Mouse (Mus musculus) lung, postnatal 36 days (tissue): ENCODE results near the gene Steap2.
"Not testable (repeated sequence)": the region's sequence is repeated elsewhere in the genome, so short reads cannot be mapped to it uniquely, and the experiment has no call there.

ENCODE experiments used
- DNase-seq: peaks from one replicate; pipeline ENCODE4 v3.0.0; 2022; ENCODE audit warnings: mixed read lengths

Gene Steap2

DNA sequence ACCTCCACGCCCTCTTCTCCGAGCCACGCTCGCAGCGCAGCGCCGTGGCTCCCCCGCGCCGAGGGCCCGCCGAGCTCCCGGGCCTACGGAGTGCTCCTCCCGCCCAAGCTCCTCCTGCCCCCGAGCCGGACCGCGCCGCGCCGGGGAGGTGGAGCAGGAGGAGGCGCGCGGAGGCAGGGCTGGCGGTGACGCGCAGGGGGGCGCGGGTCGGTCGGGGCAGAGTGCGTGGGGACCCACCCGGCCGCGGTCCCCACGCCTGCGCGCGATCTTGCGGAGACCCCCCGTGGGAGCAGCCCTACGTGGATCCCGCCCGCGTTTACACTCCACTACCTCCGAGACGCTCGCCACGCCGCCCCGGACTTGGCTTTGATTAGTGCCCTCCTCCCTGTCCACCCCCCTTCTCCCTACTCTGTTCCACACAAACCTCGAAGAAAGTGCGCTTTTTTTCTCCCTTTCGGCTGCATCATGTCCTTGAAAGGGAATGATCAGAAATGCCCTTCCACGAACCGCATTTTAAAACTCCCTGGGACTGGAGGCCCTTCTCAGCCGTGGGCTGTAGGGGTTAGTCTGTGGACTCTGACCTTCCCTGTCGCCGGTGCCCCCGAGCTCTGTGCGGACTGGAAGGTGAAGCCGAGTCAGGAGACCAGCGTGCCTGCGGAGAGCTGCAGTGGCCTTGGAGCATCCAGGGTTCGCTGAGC is at the start of gene Steap2:
Steap2 (minus strand) TSS at position 623 of the 698 bp plus-strand sequence.
- DNase-seq, result peak; percentile 38

DNA sequence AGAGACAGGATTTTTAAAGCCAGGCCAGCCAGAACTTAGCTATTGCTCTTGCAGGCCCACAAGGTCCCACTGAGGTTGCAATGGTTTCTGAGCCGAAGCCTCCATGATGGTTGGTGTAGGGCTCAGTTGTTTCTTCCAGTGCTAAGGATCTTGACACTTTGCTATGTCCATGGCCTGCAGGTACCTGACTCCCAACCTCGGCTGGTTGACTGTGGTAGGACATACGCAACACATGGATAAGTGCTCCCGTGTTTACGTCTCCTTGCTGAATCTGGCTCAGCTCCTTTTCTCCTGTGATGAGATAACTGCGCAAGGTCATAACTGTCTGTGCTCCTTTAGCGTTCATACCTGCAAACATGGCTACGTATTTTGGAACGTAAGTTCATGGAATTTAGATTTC is 40.1 kb upstream of the Steap2 start:
- no peak for DNase-seq

DNA sequence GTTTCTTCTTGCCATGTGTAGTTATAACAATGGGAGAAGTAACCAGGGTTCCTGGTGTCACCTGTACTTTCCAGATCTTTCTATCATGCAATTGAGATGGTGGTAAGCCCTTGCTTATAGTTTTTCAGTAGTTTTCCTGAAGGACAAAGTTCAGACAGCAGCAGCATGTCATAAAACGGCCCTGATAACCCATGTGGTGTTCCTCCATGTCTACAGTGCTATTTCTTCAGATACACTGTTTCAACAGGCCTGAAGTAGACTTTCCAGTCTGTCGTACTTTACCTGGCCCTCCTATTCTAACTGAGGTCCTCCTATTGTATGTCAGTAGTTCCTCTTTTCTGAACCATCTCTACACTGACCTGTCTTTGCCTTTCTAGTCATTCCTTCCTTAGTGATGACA is 38.5 kb upstream of the Steap2 start:
- DNase-seq, result no peak

DNA sequence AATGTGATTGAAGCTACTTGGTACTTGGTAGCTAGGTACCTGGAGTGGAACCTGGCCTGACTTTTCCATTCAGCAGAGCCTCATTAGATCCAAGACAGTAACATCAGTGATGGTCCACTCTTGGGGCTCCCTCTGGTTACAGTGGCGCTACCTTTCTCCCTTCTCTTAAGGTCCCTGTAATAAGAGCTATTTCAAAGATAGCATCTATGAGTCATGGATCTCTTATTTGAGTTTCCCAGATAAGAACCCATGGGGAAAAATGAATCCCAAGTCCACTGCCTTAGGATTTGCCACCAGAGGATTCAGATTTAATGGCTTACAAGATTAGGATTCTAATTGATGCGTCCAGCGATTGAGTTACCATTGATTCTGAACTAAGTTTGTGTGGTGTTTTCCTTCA is 37.8 kb upstream of the Steap2 start:
- no peak for DNase-seq

DNA sequence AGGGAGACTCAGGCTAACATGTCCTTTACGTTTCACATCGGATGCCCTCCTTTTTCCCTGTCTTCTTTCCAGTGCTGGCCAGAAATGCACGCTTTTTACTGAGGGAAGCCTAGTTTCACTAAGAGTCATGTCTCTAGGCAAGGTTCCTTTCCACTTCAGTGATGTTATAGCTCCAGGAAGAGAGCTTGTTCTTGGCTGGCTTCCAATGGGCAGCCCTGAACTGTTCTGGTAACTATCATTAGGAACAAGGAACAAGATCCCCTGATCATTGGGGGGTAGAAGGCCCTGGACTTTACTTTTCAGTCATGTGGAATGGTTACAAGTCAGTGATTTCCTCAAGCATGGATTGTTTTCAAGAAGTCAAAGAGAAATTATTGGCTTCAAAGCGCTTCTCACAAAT is 35.5 kb upstream of the Steap2 start:
- DNase-seq, result no peak

DNA sequence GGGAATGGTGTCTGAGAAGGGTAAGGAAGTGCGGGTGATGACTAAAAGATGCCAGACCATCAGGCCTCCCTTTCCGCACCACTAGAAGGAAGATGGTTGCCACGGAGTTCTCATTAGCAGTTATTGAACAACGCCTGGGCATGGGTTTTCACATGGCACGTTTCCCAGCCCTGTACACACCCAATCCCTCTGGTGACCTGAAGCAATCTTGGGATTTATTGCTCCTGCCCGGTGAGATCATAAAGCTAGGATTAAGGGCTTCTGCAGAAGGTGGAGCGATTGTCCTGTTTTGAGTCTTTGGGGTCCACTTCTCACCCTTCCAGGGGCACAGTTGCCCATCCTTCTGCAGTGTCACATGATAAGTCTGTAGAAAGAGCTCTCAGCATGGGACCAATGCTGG is 27.8 kb upstream of the Steap2 start:
- no peak for DNase-seq

DNA sequence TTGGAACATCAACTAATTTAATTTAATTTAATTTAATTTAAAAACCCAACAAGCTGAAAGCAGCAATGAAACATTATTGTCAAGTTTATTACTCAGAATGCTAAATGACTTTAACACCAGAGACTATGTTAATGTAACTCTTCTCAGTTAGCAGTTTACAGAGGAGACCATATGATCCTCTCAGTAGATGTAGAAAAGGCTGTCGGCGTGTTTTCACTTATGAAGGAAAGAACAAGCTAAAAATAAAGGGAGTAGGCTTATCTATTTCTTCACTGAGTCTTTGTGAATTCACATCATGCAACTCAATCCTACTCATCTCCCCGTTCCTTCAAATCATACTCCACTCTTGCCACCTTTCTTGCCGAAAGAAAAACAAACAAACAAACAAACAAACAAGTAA is 16.7 kb upstream of the Steap2 start:
- no peak for DNase-seq

DNA sequence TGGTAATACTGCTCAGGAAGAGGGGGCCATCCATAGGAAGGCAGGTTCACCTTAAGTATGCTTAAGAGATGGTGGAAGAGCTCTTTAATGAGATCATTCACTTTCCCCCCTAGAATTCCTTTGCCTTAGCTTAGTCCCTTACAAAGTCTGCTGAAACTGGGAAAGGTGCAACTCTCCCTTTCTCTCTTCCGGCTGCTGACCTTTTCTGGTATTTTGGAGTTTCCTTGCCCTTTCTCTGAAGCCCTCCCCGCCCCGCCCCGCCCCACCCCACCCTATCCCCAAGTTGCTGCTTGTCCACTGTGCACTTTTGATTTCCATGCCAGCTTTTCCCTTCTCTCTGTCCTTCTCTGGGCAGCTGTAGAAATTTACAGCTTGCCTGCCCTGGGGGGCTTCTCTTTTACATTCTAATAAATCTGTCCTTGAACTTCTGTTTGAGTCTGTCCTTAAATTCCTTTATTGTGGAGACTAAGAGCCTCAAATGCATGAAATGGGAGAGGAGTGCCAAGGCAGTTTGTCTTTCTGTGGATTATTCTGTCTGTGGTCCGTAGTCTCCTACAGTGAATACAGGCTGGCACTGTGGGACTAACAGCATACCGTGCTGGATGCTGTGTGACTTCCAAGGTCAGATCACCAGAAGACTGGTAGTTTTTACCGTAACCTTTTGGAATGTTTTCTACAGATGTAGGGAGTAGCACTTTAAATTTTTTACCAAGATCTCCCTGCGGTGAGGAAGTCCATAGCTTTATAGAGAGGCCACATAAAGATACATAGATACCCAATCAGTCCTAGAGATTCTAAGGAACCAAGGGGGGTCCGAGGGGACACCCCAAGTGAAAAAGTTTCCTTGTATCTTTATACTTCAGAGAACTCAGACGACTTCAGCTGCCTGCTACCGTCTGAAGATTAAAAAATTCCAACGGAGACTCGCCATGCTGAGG is 13.2 kb upstream of the Steap2 start:
- DNase-seq, result no peak

DNA sequence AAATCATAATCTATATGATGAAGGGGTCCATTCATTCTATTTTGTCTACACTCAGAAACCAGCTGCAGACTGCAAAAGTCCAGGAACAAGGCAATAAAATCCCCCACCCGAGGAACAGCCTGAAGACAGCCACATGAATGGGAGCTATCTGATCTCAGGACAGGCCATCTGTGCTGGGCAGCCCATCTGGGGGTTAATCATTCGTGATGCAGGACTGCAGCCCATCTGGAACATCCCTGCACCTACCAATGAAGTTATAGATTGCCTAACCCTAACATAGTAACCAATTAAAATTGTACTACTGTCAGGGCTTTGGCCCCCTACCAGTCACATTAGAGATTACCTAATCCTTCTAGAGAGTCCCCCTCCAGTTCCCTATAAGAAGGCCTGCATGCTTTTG is 10.6 kb upstream of the Steap2 start:
- DNase-seq, result no peak

DNA sequence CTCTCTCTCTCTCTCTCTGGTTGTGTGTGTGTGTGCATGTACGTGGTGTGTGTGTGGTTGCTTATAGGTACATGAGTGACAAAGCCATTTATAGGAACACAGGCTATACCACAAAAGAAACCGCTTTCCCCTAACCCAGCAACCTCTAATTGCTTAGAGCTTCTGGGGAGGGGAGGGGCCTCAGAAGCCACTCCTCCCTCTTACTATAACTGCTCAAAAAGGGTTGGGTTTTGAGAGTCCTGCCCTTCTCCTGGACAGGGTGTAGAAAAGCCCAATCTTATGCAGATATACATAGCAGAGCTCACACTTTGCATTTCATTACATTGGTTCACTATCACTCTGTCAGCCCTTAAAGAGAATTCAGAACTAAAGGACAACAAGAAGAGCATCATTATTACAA is 6.0 kb upstream of the Steap2 start:
- no peak for DNase-seq

DNA sequence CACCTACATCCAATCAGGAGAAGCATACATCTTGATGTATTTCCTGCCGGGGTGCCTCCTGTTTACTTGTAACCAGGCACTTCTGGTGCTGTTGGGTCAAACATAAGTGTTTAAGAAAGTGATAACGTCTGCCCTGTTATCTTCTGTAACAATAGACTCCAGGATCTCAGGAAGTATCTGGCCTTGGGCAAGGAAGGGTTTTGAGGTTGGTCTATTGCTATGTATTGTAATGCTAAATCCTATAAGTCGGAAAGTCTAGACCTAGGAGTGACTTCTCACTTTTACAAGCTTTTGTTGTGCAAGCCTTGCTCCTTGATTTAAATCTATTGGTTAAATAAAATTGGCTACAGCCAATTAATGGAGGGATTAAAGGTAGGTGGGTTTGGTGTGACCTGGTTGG is 4.5 kb upstream of the Steap2 start:
- DNase-seq, result no peak

DNA sequence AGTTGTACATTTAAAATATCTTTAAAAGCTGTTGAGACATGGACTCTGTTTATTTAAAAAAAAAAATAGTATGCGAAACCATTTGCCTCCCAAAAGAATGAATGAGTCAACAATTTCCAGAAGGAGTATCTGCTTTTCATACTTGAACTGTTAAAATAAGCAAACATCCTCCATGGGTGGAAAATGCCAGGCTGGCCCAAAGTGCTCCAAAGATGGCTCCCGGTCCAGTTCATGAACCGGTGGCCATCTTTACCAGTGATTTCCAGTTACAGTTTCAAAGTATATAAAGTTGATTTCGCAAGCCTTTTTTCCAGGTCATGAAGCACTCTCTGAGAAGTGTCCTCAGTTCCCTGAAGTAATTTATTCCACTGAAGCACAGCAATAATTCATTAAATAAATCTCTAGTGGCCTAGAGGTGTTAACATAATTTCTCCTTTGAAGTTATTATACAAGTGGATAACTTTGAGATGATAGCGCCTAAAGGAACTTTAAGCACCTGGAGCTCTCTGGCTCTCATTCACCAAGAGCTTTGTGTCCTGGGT is 1.1 kb upstream of the Steap2 start:
- peak; percentile 28 for DNase-seq

DNA sequence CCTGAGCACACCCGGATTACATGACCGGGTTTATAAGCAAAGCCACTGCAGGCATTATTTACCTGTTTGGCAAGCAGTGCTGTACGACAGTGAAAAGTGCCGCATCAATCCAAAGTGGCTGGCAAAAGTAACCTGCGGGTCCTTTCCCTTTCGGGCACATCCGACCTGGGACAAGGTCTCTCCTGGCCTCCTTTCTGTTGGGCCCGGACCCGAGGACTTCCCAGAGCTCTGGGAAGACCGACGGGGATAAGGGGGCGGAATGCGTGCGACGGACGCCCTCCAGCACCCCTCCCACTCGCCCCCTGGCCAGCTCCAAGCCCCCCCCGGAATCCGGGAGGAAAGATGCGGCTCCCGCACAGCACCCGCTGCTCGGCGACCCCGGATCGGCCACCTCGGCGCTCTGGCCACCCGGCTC is 830 bp downstream of the Steap2 start:
- DNase-seq, result no peak

DNA sequence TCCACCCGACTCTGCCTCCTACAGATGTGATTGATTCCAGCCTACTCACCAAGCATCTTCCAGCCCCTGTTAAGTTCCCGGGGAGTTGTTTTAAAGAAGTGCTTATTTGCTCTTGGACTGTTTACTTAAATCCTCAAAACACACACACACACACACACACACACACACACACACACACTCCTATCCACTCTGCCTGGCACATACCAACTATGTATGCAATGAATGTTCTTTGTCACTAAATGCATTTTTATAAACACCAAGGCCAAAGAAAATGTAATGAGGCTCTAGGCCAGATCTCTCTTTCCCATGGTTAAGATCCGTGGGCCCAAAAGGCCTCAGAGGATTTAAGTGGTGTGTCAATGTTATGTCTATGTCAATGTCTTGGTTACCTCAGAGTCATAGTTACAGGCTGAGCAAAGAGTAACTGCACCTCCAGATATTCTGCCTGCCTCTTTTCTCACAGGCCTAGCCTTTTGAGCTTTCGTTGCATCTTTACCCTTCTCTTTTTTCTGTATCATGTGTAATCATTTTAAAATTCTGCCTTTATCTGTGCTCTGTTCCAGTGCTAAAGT is 2.1 kb downstream of the Steap2 start:
- DNase-seq, result no peak

DNA sequence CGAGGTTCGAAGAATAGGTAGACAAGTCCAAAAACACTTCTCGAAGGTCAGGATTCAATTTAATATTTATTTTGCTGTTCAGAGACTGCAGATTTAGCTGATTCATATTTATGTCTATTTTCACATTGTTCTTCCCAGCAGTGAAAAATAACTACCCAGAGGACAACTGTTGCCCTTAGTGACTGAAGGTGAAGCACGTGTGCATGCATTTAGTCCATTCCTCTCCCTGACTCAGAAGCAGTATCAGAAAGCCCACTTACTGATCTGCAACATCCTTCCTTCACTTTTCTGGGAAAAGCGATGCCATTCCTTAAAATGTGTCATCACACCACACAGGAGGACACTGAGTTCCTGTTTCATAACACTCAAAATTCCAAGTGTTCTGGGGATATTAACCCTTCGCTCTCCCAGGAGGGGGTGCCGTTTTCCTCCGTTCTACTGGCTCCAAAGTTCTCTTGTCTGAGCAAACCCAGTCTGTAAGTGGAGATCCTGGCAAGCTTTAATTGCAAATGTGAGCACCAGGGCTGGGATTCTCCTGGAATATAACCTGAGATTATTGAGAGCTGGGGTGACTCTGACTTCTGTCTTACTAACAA is 5.3 kb downstream of the Steap2 start:
- DNase-seq, result no peak

DNA sequence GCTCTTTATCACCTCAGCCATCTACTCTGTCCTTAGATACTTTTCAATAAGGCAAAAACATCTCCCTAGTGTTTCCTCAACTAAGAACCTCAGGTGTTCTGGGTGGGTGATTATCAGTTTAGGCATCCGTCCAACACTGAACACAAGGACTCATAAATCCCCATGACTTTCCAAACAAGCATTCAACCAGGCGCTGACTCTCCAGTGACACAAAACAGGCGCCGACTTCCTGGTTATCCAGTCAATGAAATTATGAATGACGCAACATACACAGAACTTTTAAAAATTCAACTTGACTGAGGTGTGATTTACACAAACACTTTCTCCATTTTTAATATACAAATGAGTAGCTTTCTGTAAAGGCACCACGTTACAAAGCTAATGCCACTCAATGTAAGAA is 6.2 kb downstream of the Steap2 start:
- no peak for DNase-seq

DNA sequence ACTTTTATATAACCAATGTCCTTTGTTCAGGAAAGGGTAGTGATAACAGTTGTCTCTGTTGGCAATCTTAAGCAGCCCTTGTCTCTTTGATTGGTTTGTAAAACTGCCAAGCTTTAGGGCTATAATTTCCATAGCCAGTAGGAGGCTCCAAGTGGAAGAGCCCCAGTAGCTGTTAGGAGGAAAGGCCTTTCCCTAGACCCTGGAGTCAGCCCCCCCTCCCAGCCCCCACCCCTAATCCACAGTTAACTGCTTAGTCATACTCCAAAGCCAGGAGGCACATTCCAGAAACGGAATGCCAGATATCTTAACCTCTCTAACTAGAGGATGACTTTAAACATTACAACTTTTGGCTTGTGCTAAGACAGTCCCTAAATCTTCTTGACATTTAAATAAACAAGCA is 7.4 kb downstream of the Steap2 start:
- no peak for DNase-seq

DNA sequence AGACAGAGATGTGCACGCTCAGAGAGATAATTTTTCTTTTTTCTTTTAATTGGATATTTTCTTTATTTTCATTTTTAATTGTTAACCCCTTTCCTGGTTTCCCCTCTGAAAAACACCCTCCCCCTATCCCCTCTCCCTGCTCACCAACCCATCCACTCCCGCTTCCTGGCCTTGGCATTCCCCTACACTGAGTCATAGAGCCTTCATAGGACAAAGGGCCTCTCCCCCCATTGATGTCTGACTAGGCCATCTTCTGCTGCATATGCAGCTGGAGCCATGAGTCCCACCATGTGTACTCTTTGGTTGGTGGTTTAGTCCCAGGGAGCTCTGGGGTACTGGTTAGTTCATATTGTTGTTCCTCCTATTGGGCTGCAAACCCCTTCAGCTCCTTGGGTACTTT is 9.4 kb downstream of the Steap2 start:
- not testable (repeated sequence) for DNase-seq

DNA sequence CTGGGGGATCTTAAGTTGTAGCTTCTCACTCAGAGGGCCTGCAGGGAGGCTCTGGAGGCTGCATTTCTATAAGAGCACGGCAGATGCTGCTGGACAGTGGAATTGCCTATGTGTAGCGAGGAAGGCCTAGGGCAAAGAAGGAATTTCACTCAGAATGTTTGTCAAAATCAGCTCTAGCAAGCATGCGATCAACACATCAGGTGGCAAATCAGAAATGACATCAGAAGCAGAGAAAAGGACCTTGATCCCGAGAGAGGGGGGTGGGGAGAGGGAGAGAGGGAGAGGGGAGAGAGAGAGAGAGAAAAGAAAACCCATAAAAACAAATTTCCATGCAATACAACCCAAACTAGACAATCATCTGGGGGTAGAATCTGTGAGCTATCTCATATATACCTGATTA is 11.1 kb downstream of the Steap2 start:
- no peak for DNase-seq

DNA sequence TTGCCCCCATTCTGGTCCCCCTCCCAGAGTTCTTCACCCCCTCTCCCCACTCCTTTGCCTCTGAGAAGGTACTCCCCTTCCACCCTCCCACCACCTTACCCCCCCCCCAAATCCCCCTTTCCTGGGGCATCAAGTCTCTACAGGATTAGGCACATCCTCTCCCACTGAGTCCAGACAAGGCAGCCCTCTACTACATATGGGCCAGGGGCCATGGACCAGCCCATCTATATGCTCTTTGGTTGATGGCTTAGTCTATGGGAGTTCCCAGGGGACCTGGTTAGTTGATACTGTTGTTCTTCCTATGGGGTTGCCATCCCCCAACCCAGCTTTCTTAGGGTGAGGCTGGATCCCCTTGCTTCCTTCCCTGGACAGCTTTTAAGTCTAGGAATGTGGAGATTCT is 14.9 kb downstream of the Steap2 start:
- no peak for DNase-seq

DNA sequence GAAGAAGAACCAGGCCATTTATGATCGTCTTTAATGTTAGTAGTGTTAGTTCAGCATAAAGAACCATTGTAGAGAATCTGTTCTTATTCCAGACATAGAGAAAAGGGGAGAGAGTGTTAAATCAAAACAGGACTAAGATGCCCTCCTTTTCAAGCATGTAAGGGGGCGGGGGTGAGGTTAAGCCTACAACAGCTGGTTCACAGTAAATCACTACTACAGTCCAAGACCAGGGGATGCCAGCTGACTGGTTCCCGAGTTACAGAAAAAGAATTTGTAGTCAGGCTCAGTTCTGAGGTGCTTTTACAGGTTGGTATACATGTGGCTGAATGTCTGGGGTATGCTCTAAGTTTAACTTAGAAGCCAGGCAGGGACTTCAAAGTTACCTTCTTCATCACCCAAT is 18.3 kb downstream of the Steap2 start:
- DNase-seq, result no peak

DNA sequence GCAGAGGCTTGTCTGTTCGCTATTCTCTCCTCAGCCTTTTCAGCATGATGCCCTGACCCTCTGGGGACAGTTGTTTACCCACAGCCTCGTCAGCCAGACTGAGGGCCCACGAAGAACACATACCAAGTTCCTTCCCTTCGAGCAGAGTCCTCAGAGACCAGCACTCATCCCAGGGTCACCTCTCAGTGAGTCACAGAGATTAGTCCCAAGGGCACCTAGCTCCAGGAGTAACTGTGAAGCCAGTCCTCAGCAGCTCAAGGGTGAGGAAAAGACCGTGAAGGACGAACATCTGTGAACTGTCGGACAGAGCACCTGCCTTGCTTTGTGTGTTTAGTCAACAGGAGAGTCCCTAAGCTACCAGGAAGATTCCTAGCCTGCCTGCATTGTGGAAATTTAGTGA is 25.5 kb downstream of the Steap2 start:
- DNase-seq, result no peak

DNA sequence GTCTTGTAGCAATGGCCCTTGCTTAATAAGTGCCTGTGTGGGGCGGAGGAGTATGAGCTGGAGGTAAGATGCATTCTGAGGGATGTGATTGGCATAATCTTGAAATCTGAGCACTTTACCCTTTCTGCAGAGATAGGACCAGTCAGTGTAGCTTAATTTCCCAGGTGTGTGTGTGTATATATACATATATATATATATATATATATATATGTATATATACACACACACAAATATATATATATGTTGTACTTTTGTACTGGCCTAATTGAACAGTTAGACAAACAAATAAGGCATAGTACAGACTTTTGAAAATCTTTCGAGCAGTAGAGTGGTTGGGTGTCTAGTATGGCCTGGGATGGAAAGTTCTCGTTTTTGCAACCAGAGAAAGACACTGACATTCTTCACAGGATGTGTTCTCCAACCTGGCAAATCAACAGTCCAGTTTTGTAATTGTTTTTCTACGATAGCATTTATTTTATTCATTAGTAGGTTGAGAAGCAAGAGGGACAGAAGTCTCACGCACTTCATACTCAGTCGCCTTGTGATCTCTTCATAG is 29.9 kb downstream of the Steap2 start:
- DNase-seq, result no peak
